Mouse (Mus musculus): ENCODE results near the gene Txnl4b. TPM values are rescaled to one million over a fixed set of nuclear protein-coding genes. Genes with fewer than 3 reads are reported as not detected.

Gene Txnl4b
- polyA plus RNA-seq, 1 experiment, result 9.8 TPM

GRCm38 (mm10) chr8:109585652-109586051 lies 20.0 kb downstream of the Txnl4b start:
- TF ChIP-seq POLR2A (IDR thresholded peaks at IDR 0.05; ENCODE audit: borderline replicate concordance, insufficient read depth, low read length), result no peak
- no peak for TF ChIP-seq CTCF (IDR thresholded peaks at IDR 0.05; ENCODE audit: borderline replicate concordance, insufficient read depth, low read depth, low read length)
- no peaks in the 10 kb centered on the region for H3K4me1 ChIP-seq (ENCODE audit: control insufficient read depth, insufficient read depth, low read length)
- no peaks in the 10 kb centered on the region for H3K27me3 ChIP-seq (ENCODE audit: control insufficient read depth, insufficient read depth, low read length)
- H3K4me3 ChIP-seq (replicated peaks; ENCODE audit: insufficient read depth, low read depth, low read length), result no peak overlapping the region
- no peak overlapping the region for H3K27ac ChIP-seq (ENCODE audit: insufficient read depth, low read length)
- no peak for DNase-seq

- no peak overlapping the region for H3K27ac ChIP-seq (ENCODE audit: insufficient read depth, low read length)
- H3K4me1 ChIP-seq (ENCODE audit: control insufficient read depth, insufficient read depth, low read length), result no peaks in the 10 kb centered on the region
- DNase-seq, result no peak
- 63% methylated on average over 7 of the region's 7 CpGs for WGBS
- no peaks in the 10 kb centered on the region for H3K27me3 ChIP-seq (ENCODE audit: control insufficient read depth, insufficient read depth, low read length)
- TF ChIP-seq CTCF (IDR thresholded peaks at IDR 0.05; ENCODE audit: borderline replicate concordance, insufficient read depth, low read depth, low read length) (no peak), POLR2A (IDR thresholded peaks at IDR 0.05; ENCODE audit: borderline replicate concordance, insufficient read depth, low read length) (no peak)
- H3K4me3 ChIP-seq (replicated peaks; ENCODE audit: insufficient read depth, low read depth, low read length), result no peak overlapping the region
Observed at GRCm38 (mm10) chr8:109586972-109587504, 21.3 kb downstream of the Txnl4b start.

- no peak overlapping the region for H3K4me3 ChIP-seq (replicated peaks; ENCODE audit: insufficient read depth, low read depth, low read length)
- WGBS, result 87% methylated on average over 9 of the region's 9 CpGs
- no peaks in the 10 kb centered on the region for H3K4me1 ChIP-seq (ENCODE audit: control insufficient read depth, insufficient read depth, low read length)
- no peak for DNase-seq
- no peak overlapping the region for H3K27ac ChIP-seq (ENCODE audit: insufficient read depth, low read length)
- no peaks in the 10 kb centered on the region for H3K27me3 ChIP-seq (ENCODE audit: control insufficient read depth, insufficient read depth, low read length)
- TF ChIP-seq CTCF (IDR thresholded peaks at IDR 0.05; ENCODE audit: borderline replicate concordance, insufficient read depth, low read depth, low read length), result no peak
- no peak for TF ChIP-seq POLR2A (IDR thresholded peaks at IDR 0.05; ENCODE audit: borderline replicate concordance, insufficient read depth, low read length)
Observed at GRCm38 (mm10) chr8:109590901-109591300, 25.2 kb downstream of the Txnl4b start.

DNA sequence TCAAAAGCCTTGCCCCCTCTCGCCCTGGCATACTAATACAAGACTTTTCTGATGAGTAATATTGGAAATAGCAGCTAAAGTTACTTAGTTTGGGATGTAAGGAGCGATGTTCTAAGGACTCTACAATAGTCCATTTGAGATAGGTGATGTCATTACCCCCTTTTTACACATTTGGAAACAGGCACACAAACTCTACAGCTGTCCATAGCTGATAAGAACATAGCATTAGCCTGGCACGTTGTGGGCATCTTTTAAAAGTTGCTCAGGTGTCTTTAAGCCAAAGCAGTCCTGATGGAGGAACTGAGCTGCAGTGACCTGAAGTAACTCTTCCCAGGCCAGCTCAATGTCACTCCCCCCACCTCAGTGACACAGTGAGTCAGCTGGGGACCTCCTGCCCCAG lies 25.7 kb downstream of the Txnl4b start:
- no peaks in the 10 kb centered on the region for H3K27me3 ChIP-seq (ENCODE audit: control insufficient read depth, insufficient read depth, low read length)
- no peak overlapping the region for H3K4me3 ChIP-seq (replicated peaks; ENCODE audit: insufficient read depth, low read depth, low read length)
- WGBS, result 78% methylated on average over 3 of the region's 3 CpGs
- DNase-seq, result no peak
- no peaks in the 10 kb centered on the region for H3K4me1 ChIP-seq (ENCODE audit: control insufficient read depth, insufficient read depth, low read length)
- TF ChIP-seq POLR2A (IDR thresholded peaks at IDR 0.05; ENCODE audit: borderline replicate concordance, insufficient read depth, low read length) (no peak), CTCF (IDR thresholded peaks at IDR 0.05; ENCODE audit: borderline replicate concordance, insufficient read depth, low read depth, low read length) (no peak)
- no peak overlapping the region for H3K27ac ChIP-seq (ENCODE audit: insufficient read depth, low read length)

DNA sequence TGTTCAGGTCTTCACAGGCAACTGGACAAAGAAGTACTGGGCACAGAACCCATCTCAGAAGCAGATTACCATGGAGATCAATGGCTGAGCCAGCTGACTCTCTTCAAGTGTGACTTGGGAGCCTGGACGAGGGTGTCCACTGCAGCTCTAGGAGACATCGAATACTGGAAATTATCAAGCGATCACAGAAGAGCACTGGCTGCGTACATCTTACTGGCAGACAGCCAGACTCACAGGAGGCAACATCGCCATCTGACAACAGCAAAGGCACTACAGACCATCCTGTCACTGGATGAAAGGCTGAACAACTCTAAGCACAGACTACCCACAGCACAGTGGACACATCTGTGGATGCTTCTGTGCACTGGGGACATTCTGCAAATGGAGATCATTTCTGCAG lies 26.5 kb downstream of the Txnl4b start:
- H3K27me3 ChIP-seq (ENCODE audit: control insufficient read depth, insufficient read depth, low read length), result no peaks in the 10 kb centered on the region
- WGBS, result 20% methylated on average over 5 of the region's 5 CpGs
- DNase-seq, result no peak
- no peak overlapping the region for H3K27ac ChIP-seq (ENCODE audit: insufficient read depth, low read length)
- H3K4me3 ChIP-seq (replicated peaks; ENCODE audit: insufficient read depth, low read depth, low read length), result no peak overlapping the region
- H3K4me1 ChIP-seq (ENCODE audit: control insufficient read depth, insufficient read depth, low read length), result no peaks in the 10 kb centered on the region
- TF ChIP-seq POLR2A (IDR thresholded peaks at IDR 0.05; ENCODE audit: borderline replicate concordance, insufficient read depth, low read length) (no peak), CTCF (IDR thresholded peaks at IDR 0.05; ENCODE audit: borderline replicate concordance, insufficient read depth, low read depth, low read length) (no peak)

DNA sequence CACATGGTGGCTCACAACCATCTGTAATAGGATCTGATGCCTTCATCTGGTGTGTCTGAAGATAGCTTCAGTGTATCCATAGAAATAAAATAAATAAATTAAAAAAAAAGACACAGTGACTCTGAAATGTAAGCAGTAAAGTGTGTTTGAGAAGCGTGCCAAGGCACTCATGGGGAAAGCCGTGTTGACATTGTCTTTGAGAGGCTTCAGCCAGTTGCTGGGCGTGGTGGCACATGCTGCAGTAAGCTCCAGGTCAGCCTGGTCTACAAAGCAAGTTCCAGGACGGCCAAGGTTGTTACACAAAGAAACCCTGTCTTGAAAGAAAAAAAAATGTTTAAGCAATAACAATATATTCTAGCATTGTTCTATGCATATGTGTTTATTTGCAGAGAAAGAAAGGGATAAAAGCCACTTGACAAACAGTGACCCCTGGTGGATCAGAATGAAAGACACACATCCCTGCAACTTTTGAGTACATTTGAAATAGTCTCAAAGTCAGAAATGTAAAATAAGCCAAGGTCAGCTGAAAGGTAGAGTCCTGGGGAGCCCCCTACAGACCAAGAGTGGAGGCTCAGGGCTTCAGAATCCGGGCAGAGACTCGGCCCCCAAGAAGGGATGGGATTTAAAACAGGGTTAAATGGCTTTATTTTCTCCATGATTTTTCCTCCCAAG lies 27.6 kb downstream of the Txnl4b start:
- H3K4me3 ChIP-seq (replicated peaks; ENCODE audit: insufficient read depth, low read depth, low read length), result no peak overlapping the region
- H3K4me1 ChIP-seq (ENCODE audit: control insufficient read depth, insufficient read depth, low read length), result no peaks in the 10 kb centered on the region
- 77% methylated on average over 6 of the region's 6 CpGs for WGBS
- TF ChIP-seq CTCF (IDR thresholded peaks at IDR 0.05; ENCODE audit: borderline replicate concordance, insufficient read depth, low read depth, low read length) (no peak), POLR2A (IDR thresholded peaks at IDR 0.05; ENCODE audit: borderline replicate concordance, insufficient read depth, low read length) (no peak)
- H3K27ac ChIP-seq (ENCODE audit: insufficient read depth, low read length), result no peak overlapping the region
- DNase-seq, result no peak
- no peaks in the 10 kb centered on the region for H3K27me3 ChIP-seq (ENCODE audit: control insufficient read depth, insufficient read depth, low read length)

DNA sequence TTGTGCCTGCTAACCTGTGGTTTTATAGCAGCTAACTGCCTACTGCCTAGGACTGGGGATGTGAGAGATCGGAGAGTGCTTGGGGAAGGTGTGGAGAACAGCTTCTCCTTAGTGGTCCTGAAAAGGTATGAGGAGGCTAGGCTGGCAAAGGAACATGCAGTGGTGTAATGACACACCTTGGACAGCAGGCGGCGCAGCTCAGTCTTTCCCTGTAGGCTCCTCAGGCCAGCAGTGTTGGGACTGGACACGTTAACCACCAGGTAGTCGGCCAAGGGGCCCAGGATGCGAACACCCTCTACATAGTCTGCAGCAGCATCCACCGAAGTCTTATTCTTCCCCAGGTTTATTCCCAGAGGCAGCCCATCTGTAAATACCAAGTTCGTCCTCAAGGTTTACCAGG lies 30.2 kb downstream of the Txnl4b start:
- 47% methylated on average over 8 of the region's 8 CpGs for WGBS
- Histone ChIP-seq H3K27me3 (ENCODE audit: control insufficient read depth, insufficient read depth, low read length) (no peaks in the 10 kb centered on the region), H3K4me3 (replicated peaks; ENCODE audit: insufficient read depth, low read depth, low read length) (no peak overlapping the region), H3K4me1 (ENCODE audit: control insufficient read depth, insufficient read depth, low read length) (no peaks in the 10 kb centered on the region), H3K27ac (ENCODE audit: insufficient read depth, low read length) (no peak overlapping the region)
- peak; percentile 22 to 47 for DNase-seq
- no peak for TF ChIP-seq POLR2A (IDR thresholded peaks at IDR 0.05; ENCODE audit: borderline replicate concordance, insufficient read depth, low read length)
- peak; percentile 85 for TF ChIP-seq CTCF (IDR thresholded peaks at IDR 0.05; ENCODE audit: borderline replicate concordance, insufficient read depth, low read depth, low read length)

- no peak for TF ChIP-seq POLR2A (IDR thresholded peaks at IDR 0.05; ENCODE audit: borderline replicate concordance, insufficient read depth, low read length)
- TF ChIP-seq CTCF (IDR thresholded peaks at IDR 0.05; ENCODE audit: borderline replicate concordance, insufficient read depth, low read depth, low read length), result no peak
- DNase-seq, result no peak
- H3K27me3 ChIP-seq (ENCODE audit: control insufficient read depth, insufficient read depth, low read length), result no peaks in the 10 kb centered on the region
- no peak overlapping the region for H3K27ac ChIP-seq (ENCODE audit: insufficient read depth, low read length)
- no peak overlapping the region for H3K4me3 ChIP-seq (replicated peaks; ENCODE audit: insufficient read depth, low read depth, low read length)
- 86% methylated on average over 2 of the region's 2 CpGs for WGBS
- peaks cover 5% of the 10 kb centered on the region; the same call in 1 of the 2 replicates for H3K4me1 ChIP-seq (ENCODE audit: control insufficient read depth, insufficient read depth, low read length)
Observed at GRCm38 (mm10) chr8:109606725-109607124, 41.0 kb downstream of the Txnl4b start.

Measured in cerebellum, adult 2 months (tissue).